Mouse (Mus musculus) spleen, adult 2 months (tissue): ENCODE data around the gene Inpp4a.

Experiments used
- CTCF ChIP-seq: fragments of 200-500 bp; IDR thresholded peaks from 2 replicates; pipeline ENCODE4 v1.5.1; 2011; ENCODE audit warnings: mild to moderate bottlenecking, inconsistent platforms; ENCODE audit not compliant: insufficient read depth, insufficient read length, insufficient replicate concordance; ENCODE audit errors: extremely low read depth
- POLR2A ChIP-seq: fragments of 200-500 bp; IDR thresholded peaks from 2 replicates; pipeline ENCODE4 v1.6.1; 2011; ENCODE audit warnings: low read depth, low read length, inconsistent platforms

- TF ChIP-seq POLR2A (no peak), CTCF (no peak)
Observed at GRCm38 (mm10) chr1:37368768-37369385, 69.2 kb downstream of the Inpp4a start.
